Mouse (Mus musculus) cerebellum, adult 2 months (tissue): ENCODE measurements around the gene A230072I06Rik.

Source experiments
- CTCF ChIP-seq: fragments of 200-500 bp; IDR thresholded peaks from 2 replicates; pipeline ENCODE4 v1.5.1; 2011; ENCODE audit warnings: low read depth, mild to moderate bottlenecking, control low read depth, low read length, moderate library complexity, borderline replicate concordance; ENCODE audit not compliant: insufficient read depth
- POLR2A ChIP-seq: fragments of 200-500 bp; IDR thresholded peaks from 2 replicates; pipeline ENCODE4 v1.6.1; 2011; ENCODE audit warnings: low read length, control low read depth, borderline replicate concordance; ENCODE audit not compliant: insufficient read depth

DNA sequence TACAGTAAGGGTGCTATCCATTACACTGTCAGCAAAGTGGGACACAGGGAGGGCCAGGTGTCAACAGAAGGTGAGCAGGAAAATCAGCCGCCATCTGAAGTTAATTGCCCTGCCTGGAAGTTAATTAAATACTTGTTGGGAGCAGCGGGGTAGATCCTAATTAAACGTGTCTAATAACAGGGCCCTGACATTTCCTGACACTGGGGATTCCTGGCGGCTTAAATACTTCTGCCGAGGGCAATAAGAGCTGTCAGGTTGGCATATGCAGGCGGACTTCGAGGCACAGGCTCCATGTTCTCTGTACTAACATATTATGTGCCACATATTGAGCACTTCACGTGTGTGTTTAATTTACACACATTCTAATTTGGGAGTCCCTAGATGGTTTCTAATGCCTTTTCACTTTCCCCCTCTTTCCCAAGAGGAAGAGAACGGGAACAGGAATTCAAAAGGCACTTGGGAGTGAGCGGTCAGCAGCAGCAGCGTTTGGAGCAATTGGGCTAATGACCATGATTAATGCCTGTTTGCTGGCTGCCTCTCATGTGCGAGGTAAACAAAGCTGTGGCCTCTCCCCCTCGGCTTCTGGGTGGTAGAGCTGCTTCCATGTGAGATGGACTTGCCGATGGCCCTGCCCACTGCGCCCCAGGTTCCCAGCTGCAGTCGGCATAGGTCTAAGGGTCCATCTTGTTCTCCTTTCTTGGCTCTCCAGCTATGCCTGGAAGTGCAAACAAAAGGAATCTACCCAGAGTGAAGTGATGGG lies 34.5 kb downstream of the A230072I06Rik start:
- no peak for TF ChIP-seq CTCF
- no peak for TF ChIP-seq POLR2A
